Mouse (Mus musculus) gastrocnemius, postnatal 4 days (tissue): ENCODE measurements around the gene Nptx1. TPM values are rescaled to one million over a fixed set of nuclear protein-coding genes. Genes with fewer than 3 reads are reported as not detected.

Experiments
- DNase-seq, 2 experiments: peaks; one replicate each; pipeline ENCODE4 v3.0.0; 2021 to 2022; ENCODE audit warnings: low spot score in 2 of 2, mixed read lengths in 2 of 2
- total RNA-seq, 2 experiments: library from RNA; stranded (reverse); gene quantifications; 2 replicates each; pipeline ENCODE4 v1.2.3; 2021

Gene Nptx1
- total RNA-seq, 2 experiments from 2014 or later, result 0.67 to 0.88 TPM

- no peak for DNase-seq
These were observed 3.9 kb upstream of the Nptx1 start for GRCm38 (mm10) chr11:119551468-119551867.

GRCm38 (mm10) chr11:119550546-119551335 lies 3.2 kb upstream of the Nptx1 start:
- no peak for DNase-seq

GRCm38 (mm10) chr11:119549371-119549811 lies 1.8 kb upstream of the Nptx1 start:
- no peak for DNase-seq

- peak in 1 of 2 experiments; percentile 21 for DNase-seq
These were observed 1.3 kb upstream of the Nptx1 start for GRCm38 (mm10) chr11:119548741-119549370.

- no peak for DNase-seq
These were observed 518 bp upstream of the Nptx1 start for GRCm38 (mm10) chr11:119547951-119548591.

- peak in 1 of 2 experiments; percentile 29 for DNase-seq
These were observed 914 bp downstream of the Nptx1 start for GRCm38 (mm10) chr11:119546496-119547182.

GRCm38 (mm10) chr11:119545741-119546495 lies 1.6 kb downstream of the Nptx1 start:
- DNase-seq, result no peak

GRCm38 (mm10) chr11:119545281-119545680 lies 2.3 kb downstream of the Nptx1 start:
- no peak for DNase-seq

- no peak for DNase-seq
These were observed 2.9 kb downstream of the Nptx1 start for GRCm38 (mm10) chr11:119544518-119545105.

GRCm38 (mm10) chr11:119543816-119544517 lies 3.6 kb downstream of the Nptx1 start:
- no peak for DNase-seq

GRCm38 (mm10) chr11:119542886-119543285 lies 4.7 kb downstream of the Nptx1 start:
- no peak for DNase-seq

- no peak for DNase-seq
These were observed 5.2 kb downstream of the Nptx1 start for GRCm38 (mm10) chr11:119542371-119542770.

- no peak for DNase-seq
These were observed 6.5 kb downstream of the Nptx1 start for GRCm38 (mm10) chr11:119541082-119541481.

- no peak for DNase-seq
These were observed 7.0 kb downstream of the Nptx1 start for GRCm38 (mm10) chr11:119540560-119540959.

GRCm38 (mm10) chr11:119539944-119540343 lies 7.6 kb downstream of the Nptx1 start:
- DNase-seq, result no peak

- DNase-seq, result no peak
These were observed 13.8 kb downstream of the Nptx1 start for GRCm38 (mm10) chr11:119533745-119534144.

GRCm38 (mm10) chr11:119532460-119532859 lies 15.1 kb downstream of the Nptx1 start:
- DNase-seq, result no peak

- DNase-seq, result no peak
These were observed 18.6 kb downstream of the Nptx1 start for GRCm38 (mm10) chr11:119528930-119529329.

- DNase-seq, result no peak
These were observed 21.2 kb downstream of the Nptx1 start for GRCm38 (mm10) chr11:119526068-119526966.
